Mouse (Mus musculus) lung, embryonic 16.5 days (tissue): Measurements from ENCODE around the gene Tpmt. TPM values are rescaled to one million over a fixed set of nuclear protein-coding genes. Genes with fewer than 3 reads are reported as not detected.

ENCODE experiments used
- ATAC-seq: fragments of 200-750 bp; cut with Nextera tagmentation; 2 replicates; pipeline ENCODE4 v1.8.0; 2017; ENCODE audit warnings: low read depth, mild to moderate bottlenecking, moderate library complexity
- H3K27ac ChIP-seq: fragments of 300-500 bp; sonication (generic); 2 replicates; pipeline ENCODE4 v1.5.1; 2014; ENCODE audit warnings: mild to moderate bottlenecking, control low read depth, low read length
- H3K27me3 ChIP-seq: fragments of 300-500 bp; sonication (generic); 2 replicates; pipeline ENCODE4 v1.6.1; 2014; ENCODE audit warnings: low read depth, low read length, mixed read lengths; ENCODE audit not compliant: control insufficient read depth, insufficient read depth
- H3K36me3 ChIP-seq: fragments of 300-500 bp; sonication (generic); 2 replicates; pipeline ENCODE4 v1.6.1; 2014; ENCODE audit warnings: low read length; ENCODE audit not compliant: control insufficient read depth, insufficient read depth
- H3K4me1 ChIP-seq: fragments of 300-500 bp; sonication (generic); replicated peaks from 2 replicates; pipeline ENCODE4 v1.6.1; 2014; ENCODE audit warnings: low read length, mixed read lengths; ENCODE audit not compliant: control insufficient read depth, insufficient read depth
- H3K4me2 ChIP-seq: fragments of 300-500 bp; sonication (generic); 2 replicates; pipeline ENCODE4 v1.6.1; 2014; ENCODE audit warnings: low read depth, low read length, control low read depth
- H3K4me3 ChIP-seq: fragments of 300-500 bp; sonication (generic); 2 replicates; pipeline ENCODE4 v1.5.1; 2014; ENCODE audit warnings: mild to moderate bottlenecking, low read length, control low read depth
- H3K9ac ChIP-seq: fragments of 300-500 bp; sonication (generic); 2 replicates; pipeline ENCODE4 v1.6.1; 2014; ENCODE audit warnings: low read length, control low read depth
- H3K9me3 ChIP-seq: fragments of 300-500 bp; sonication (generic); 2 replicates; pipeline ENCODE4 v1.6.1; 2016; ENCODE audit warnings: low read length; ENCODE audit not compliant: control insufficient read depth
- WGBS: fragments of 180-500 bp; shearing (Covaris S2); extraction: QIAGEN DNeasy Blood & Tissue Kit; methylation state at CpG from one replicate; pipeline ENCODE4 v1.1.7; 2014; 5-methylcytosine and 5-hydroxymethylcytosine counted together
- polyA plus RNA-seq: library from polyadenylated mRNA; unstranded; fragments of >200 nt; fragmentation: Nextera tagmentation; extraction: Ambion mirVana; gene quantifications from 2 replicates; pipeline ENCODE4 v1.2.1, GENCODE M21; 2015

Gene Tpmt
- polyA plus RNA-seq = 22.6 and 24.8 TPM in 2 replicates

DNA sequence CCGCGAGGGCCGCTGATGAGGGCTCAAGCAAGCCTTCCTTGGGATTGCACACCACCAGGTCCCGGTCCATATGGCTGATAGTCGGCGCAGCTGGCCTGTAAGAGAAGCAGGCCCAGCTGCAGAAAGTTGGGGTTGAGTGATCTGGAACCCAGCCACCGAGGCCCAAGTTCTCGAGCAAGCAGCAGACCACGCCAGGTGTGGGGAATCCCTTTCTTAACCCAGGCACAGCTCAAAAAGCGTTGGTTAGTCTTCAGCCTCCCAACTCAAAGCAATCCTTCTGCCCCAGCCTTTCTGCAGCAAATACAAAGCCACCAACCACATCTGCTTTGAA is at the start of gene Tpmt:
Tpmt (minus strand) TSS at position 121 of the 331 bp plus-strand sequence.
- H3K27ac ChIP-seq = peak within 1 kb of the TSS; percentile 41; the same call in 1 of the 2 replicates
- 17% methylated on average over 10 of the region's 10 CpGs for WGBS

DNA sequence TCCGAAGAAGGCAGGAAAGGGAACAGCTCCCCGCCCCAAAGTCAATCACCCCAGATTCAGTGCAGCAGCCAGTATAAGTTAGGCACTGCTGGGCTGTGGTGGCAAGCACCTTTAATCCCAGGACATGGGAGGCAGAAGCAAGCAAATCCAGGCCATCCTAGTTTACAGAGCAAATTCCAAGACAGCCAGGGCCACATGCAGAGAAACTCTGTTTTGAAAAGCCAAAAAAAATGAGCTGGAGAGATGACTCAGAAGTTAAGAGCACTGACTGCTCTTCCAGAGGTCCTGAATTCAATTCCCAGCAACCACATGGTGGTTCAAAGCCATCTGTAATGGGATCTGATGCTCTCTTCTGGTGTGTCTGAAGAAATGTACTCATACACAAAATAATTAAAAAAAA is 49.3 kb upstream of the Tpmt start:
- no peak for ATAC-seq
- Histone ChIP-seq H3K9ac (no peak overlapping the region), H3K27ac (no peak overlapping the region), H3K9me3 (no peaks in the 10 kb centered on the region), H3K4me1 (no peaks in the 10 kb centered on the region), H3K4me3 (no peak overlapping the region), H3K27me3 (no peaks in the 10 kb centered on the region), H3K4me2 (no peak overlapping the region), H3K36me3 (peaks cover 32% of the 10 kb centered on the region)
- WGBS = 93% methylated on average over 2 of the region's 2 CpGs

More for the DNA sequence above, at the start of gene Tpmt:
- no peaks in the 10 kb centered on the region for H3K27me3 ChIP-seq
- peak within 1 kb of the TSS; percentile 98 for H3K4me2 ChIP-seq
- no peaks in the 10 kb centered on the region for H3K9me3 ChIP-seq
- ATAC-seq = no peak
- H3K4me3 ChIP-seq = peak within 1 kb of the TSS; percentile 68
- H3K9ac ChIP-seq = peak within 1 kb of the TSS; percentile 76
- peaks cover 9% of the 10 kb centered on the region for H3K4me1 ChIP-seq
- peaks cover 3% of the 10 kb centered on the region; the same call in 1 of the 2 replicates for H3K36me3 ChIP-seq

DNA sequence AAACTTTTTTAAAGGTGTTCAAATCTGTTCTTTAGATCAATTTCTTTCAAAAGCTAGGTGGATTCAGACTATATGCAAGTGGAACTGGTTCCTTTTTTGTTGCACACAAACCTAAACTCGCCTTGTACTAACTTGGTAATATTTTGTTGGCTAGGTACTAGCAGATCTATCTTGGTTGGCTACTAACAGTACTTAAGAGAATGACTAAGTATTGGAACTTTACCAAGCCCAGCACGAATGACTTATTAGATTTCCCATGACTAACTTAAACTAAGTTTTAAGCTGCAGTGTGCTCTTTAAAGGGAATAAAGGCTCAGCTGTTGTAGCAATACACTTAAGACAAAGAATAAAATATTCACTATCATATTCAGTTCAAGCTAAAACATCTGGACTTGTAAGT is 44.7 kb upstream of the Tpmt start:
- Histone ChIP-seq H3K9ac (no peak overlapping the region), H3K4me3 (no peak overlapping the region), H3K9me3 (no peaks in the 10 kb centered on the region), H3K36me3 (peaks cover 28% of the 10 kb centered on the region), H3K27ac (no peak overlapping the region), H3K27me3 (no peaks in the 10 kb centered on the region), H3K4me1 (no peaks in the 10 kb centered on the region), H3K4me2 (no peak overlapping the region)
- ATAC-seq = no peak
- 79% methylated on average over 2 of the region's 2 CpGs for WGBS

DNA sequence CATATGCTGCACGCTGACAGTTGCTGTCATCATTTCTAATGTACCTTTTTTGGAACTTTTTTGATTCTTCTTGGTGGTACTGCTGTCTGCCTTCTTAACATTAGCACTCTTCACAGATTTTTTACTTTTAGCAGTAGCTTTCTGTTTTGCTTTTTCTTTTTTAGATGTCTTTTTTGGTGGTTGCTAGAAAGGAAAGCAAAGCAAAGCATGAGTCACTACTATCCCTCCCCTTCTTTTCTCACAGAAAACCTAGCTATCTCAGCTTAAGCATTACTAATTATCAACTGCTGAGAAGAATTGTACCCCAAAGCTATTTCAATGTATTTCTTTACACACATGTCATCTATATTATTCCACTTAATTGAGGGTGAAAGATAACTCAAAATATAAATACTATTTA is 43.9 kb upstream of the Tpmt start:
- peaks cover 24% of the 10 kb centered on the region for H3K36me3 ChIP-seq
- WGBS = 88% methylated on average over 1 of the region's 1 CpGs
- no peak for ATAC-seq
- no peaks in the 10 kb centered on the region for H3K9me3 ChIP-seq
- no peak overlapping the region for H3K9ac ChIP-seq
- H3K27ac ChIP-seq = no peak overlapping the region
- H3K4me3 ChIP-seq = no peak overlapping the region
- no peak overlapping the region for H3K4me2 ChIP-seq
- no peaks in the 10 kb centered on the region for H3K27me3 ChIP-seq
- no peaks in the 10 kb centered on the region for H3K4me1 ChIP-seq

DNA sequence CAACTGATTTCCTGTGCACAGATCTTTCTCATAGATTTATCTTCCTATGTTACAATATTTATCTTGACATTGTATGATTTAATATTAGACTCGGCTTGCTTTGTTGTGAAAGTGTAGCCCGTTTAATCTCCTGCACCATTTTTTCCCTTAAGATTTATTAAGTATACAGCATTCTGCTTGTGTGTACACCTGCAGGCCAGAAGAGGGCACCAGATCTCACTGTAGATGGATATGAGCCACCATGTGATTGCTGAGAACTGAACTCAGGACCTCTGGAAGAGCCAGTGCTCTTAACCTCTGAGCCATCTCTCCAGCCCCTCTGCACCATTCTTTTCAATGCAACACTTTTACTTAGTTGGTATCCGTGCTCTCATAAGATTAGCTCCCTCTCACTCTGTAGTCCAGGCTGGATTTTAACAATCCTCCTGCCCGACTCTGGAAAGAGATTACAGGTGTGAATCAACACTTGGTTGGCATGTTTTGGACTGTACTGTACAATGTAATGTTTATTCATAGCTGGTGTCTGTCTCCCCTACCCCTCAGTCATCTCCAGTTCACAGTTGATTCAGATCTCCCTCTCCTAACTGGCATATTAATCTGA is 36.5 kb upstream of the Tpmt start:
- Histone ChIP-seq H3K4me3 (no peak overlapping the region), H3K9me3 (no peaks in the 10 kb centered on the region), H3K27me3 (no peaks in the 10 kb centered on the region), H3K27ac (no peak overlapping the region), H3K9ac (no peak overlapping the region), H3K4me2 (no peak overlapping the region), H3K4me1 (no peaks in the 10 kb centered on the region), H3K36me3 (peaks cover 10% of the 10 kb centered on the region)
- 85% methylated on average over 4 of the region's 4 CpGs for WGBS
- no peak for ATAC-seq

DNA sequence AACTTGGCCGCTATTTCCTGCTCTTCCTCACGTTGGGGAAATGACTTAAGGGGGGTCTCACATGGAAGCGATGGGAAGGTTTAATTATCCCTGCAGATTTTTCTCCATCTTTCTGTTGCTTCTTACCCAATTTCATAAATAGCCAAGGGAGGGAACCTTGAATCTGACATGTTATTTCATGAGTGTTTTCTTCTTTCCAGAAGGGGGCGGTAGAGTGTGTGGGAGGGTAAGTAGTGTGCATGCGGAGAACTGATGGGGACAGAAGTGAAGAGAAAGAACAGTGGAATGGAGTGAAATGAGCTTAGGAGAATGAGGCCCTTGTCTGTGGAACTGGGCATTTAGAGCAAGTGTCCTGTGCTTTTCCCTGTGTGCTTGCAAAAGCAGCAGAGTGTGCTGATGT is 34.3 kb upstream of the Tpmt start:
- H3K36me3 ChIP-seq = peaks cover 10% of the 10 kb centered on the region
- no peak overlapping the region for H3K4me3 ChIP-seq
- H3K9me3 ChIP-seq = no peaks in the 10 kb centered on the region
- H3K4me2 ChIP-seq = no peak overlapping the region
- no peaks in the 10 kb centered on the region for H3K4me1 ChIP-seq
- 72% methylated on average over 5 of the region's 5 CpGs for WGBS
- no peak overlapping the region for H3K9ac ChIP-seq
- ATAC-seq = no peak
- no peaks in the 10 kb centered on the region for H3K27me3 ChIP-seq
- H3K27ac ChIP-seq = no peak overlapping the region

DNA sequence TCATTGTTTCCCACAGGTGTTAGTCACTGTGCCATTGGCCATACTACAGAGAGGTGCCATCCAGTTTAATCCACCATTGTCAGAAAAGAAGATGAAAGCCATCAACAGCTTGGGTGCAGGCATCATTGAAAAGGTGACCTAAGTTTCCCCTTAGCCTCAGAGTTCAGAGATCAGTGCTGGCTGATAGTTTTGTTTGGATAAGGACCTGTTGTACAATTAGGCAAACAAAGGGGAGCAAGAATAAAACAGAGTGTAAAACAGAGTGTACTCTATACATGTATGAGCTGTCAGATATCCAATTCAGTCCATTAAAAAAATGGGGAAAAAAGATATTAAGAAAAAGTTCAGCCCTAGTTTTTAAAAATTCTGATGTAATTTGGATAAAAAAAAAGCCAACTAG is 32.8 kb upstream of the Tpmt start:
- peaks cover 9% of the 10 kb centered on the region for H3K36me3 ChIP-seq
- no peak overlapping the region for H3K9ac ChIP-seq
- no peak for ATAC-seq
- no peaks in the 10 kb centered on the region for H3K4me1 ChIP-seq
- H3K27ac ChIP-seq = no peak overlapping the region
- no peaks in the 10 kb centered on the region for H3K9me3 ChIP-seq
- no peaks in the 10 kb centered on the region for H3K27me3 ChIP-seq
- H3K4me3 ChIP-seq = no peak overlapping the region
- H3K4me2 ChIP-seq = no peak overlapping the region

DNA sequence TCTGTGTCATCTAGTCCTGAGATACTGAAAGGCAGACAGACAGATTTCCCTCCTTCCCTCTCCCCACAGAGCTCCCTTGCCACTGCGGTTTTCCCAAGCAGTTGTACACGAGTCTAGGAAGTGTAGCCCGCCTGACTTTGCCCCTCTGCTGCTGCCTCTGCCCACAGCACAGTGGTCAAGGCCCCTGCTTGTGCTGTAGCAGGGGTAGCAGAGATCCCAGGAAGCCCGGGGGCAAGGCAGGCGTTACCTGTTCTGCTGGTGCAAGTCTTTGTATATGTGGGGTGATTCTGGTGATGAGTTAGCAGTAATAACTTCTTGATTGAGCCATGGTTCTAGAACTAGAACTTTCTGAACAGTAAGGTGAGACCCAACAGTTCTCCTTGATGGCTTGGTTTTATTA is 31.6 kb upstream of the Tpmt start:
- Histone ChIP-seq H3K9me3 (no peaks in the 10 kb centered on the region), H3K36me3 (peaks cover 11% of the 10 kb centered on the region), H3K4me2 (no peak overlapping the region), H3K9ac (no peak overlapping the region), H3K27me3 (no peaks in the 10 kb centered on the region), H3K27ac (no peak overlapping the region), H3K4me3 (no peak overlapping the region), H3K4me1 (no peaks in the 10 kb centered on the region)
- 82% methylated on average over 5 of the region's 5 CpGs for WGBS
- ATAC-seq = no peak

DNA sequence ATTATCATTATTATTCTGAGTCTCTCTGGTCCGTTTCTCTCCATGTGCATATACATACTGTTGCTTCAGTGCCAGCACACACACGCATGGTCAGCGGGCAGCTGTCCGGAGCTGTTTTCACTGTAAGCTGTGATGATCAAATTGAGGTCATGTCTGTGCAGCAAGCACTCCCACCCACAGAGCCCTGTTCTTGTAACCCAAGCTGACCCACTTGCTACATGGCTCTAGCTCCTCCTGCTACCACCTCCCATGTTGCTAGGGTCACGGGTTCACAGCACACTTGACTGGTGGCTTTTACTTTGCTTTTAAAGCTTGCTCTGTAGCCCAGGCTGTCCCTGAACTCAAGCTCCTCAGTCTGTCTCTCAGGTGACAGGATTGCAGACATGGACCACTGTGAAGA is 27.9 kb upstream of the Tpmt start:
- no peak overlapping the region for H3K4me2 ChIP-seq
- H3K4me3 ChIP-seq = no peak overlapping the region
- no peaks in the 10 kb centered on the region for H3K4me1 ChIP-seq
- H3K9me3 ChIP-seq = no peaks in the 10 kb centered on the region
- H3K27me3 ChIP-seq = no peaks in the 10 kb centered on the region
- WGBS = 83% methylated on average over 5 of the region's 5 CpGs
- H3K36me3 ChIP-seq = peaks cover 5% of the 10 kb centered on the region; the same call in 1 of the 2 replicates
- ATAC-seq = no peak
- H3K27ac ChIP-seq = no peak overlapping the region
- no peak overlapping the region for H3K9ac ChIP-seq

DNA sequence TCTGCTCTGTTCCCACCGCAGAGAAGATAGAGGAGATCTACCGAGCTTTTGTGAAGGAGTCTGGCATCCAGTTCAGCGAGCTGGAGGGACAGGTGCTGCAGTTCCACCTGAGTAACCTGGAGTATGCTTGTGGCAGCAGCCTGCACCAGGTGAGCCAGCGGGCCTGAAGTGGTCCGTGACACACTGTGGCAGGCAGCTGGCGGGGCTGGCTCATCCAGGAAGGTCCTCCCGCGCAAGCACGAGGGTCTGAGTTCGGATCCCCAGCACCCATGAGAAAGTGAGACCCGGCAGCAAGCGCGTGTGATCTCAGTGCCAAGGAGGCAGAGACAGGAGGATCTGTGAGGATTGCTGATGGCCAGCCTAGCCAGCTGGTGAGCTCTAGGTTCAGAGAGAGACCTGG is 27.3 kb upstream of the Tpmt start:
- H3K27ac ChIP-seq = no peak overlapping the region
- H3K9ac ChIP-seq = no peak overlapping the region
- ATAC-seq = no peak
- no peaks in the 10 kb centered on the region for H3K9me3 ChIP-seq
- no peaks in the 10 kb centered on the region for H3K4me1 ChIP-seq
- H3K4me2 ChIP-seq = no peak overlapping the region
- WGBS = 90% methylated on average over 13 of the region's 13 CpGs
- H3K27me3 ChIP-seq = no peaks in the 10 kb centered on the region
- H3K36me3 ChIP-seq = peaks cover 5% of the 10 kb centered on the region; the same call in 1 of the 2 replicates
- H3K4me3 ChIP-seq = no peak overlapping the region
